Mouse (Mus musculus) right cerebral cortex, adult 18-20 months (tissue): ENCODE data around the gene Pdcd1.
"Not testable (repeated sequence)": the region's sequence is repeated elsewhere in the genome, so short reads cannot be mapped to it uniquely, and the experiment has no call there.

Experiments
- DNase-seq: peaks from one replicate; pipeline ENCODE4 v3.0.0; 2022; ENCODE audit warnings: mixed read lengths

The Pdcd1 gene

DNA sequence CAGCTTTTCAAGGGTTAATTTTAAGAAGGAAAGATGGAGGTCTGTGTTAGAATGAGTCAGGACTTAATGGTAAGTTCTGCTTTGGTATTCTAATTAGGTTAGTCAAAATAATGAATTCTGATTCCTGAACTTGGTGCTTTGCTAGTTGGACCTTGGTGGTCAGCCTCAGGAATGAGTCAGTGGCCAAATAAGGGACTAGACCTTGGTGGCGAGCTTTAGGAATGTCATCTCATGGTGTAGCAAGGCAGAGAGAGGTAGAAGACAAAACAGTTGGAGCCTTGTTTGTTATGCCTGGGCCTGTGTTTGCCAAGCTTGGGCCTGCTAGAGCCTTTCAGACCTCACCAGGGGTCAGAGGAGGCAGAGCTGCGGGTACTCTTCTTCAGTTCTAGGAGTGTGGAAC, 23.6 kb downstream of the Pdcd1 start:
- DNase-seq: no peak

DNA sequence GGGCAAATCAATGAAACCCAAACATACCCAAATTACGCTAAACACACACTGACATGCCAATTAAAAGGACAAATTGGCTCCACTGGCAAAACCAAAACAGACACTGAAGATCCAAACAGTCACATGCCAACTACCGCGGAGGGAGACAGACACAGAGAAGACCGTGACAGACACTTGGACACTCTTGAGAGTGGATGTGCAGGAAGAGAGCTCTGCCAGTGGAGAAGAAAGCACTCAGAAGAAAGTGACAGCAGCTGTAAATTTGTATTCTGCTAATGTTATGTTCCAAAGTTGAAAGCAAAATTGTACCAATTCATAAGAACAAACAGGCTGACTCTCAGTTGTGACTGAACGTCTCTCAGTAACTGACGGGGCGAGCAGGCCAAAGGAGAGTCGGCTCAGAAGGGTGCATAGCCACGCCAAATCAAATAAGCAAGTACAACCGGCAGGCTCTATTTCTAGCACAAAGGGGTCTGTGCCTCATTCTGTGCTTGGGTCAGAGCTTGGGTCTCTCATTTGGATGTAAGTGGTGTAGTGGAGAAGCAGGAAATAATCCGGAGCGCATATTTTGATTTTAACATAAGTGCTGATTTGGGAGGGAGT, 24.7 kb downstream of the Pdcd1 start:
- DNase-seq: no peak

DNA sequence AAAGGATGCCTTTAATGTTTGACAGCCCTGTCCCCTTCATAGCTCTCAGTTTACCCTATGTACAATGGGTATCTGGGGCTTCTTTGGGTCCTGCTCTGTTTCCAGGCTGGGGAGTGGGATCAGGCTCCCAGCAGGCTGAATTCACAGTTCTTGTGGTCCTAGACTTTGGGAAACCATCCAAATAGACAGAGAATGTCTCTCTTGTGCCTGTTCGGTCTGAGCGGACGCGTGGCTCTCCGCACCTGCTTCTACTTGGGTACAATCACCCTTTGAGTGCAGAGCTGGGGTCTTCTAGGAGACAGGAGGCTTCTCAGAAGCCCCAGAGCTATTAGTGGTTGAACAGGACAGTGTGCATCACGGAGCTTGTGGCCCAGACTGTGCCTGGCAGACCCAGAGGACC, 32.2 kb downstream of the Pdcd1 start, which contains the start of gene Neu4:
Gene Neu4, plus strand, starts transcription at position 301 of the 400 bp plus-strand sequence.
- DNase-seq: no peak

DNA sequence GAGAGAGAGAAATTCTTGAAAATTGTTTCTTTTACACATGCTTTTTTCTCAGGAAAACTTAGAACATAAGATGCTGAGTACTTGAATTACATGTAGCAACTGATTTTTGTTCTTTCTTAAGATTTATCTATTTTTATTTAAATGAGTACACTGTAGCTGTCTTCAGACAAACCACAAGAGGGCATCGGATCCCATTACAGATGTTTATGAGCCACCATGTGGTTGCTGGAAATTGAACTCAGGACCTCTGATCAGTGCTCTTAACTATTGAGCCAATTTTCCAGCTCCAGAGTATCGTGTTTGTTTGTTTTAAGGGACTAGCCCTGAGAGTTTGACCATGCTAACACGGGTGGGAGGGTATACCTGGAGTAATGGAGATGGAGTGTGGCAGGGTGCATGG, 40.7 kb downstream of the Pdcd1 start:
- DNase-seq: no peak

DNA sequence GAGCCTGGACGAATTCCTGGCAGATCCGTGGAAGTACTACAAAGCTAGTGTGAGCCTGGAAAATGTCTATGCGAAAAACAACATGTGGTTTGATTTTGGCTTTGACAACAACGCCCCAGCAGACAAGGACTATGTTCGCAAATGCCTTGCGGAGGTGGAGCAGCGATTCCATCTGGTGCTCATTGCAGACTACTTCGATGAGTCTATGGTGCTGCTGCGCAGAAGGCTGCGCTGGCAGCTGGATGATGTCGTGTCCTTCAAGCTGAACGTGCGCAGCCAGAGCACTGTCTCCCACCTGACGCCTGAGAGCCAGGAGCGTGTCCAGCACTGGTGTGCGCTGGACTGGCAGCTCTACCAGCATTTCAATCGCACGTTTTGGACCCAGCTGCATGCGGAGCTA, 43.5 kb downstream of the Pdcd1 start:
- DNase-seq: peak; percentile 89

DNA sequence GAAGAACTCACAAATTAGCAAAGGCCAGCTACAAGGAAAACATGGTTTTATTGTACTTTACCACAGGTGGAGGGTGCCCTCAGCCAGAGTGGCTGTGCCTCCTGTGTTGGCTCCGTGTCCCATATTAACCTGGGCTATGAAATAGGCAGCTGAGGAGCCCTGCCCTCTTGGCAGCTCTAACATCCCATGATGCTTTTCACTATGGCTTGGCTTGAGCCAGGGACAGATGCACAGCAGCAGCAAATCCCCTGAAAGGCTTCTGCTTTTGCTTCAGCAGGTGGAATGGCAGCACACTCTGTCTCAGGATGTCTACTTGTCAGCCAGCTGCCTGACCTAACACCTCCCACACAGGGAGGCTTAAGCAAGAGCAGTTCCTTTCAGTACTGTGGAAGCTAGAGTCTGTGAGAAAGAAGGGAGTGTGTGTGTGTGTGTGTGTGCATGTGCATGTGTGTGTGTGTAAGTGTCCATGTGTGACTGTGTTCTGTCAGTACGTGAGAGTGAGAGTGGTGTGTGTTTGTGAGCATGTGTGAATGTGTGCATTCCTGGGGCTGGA, 46.3 kb downstream of the Pdcd1 start:
- DNase-seq: peak; percentile 34

DNA sequence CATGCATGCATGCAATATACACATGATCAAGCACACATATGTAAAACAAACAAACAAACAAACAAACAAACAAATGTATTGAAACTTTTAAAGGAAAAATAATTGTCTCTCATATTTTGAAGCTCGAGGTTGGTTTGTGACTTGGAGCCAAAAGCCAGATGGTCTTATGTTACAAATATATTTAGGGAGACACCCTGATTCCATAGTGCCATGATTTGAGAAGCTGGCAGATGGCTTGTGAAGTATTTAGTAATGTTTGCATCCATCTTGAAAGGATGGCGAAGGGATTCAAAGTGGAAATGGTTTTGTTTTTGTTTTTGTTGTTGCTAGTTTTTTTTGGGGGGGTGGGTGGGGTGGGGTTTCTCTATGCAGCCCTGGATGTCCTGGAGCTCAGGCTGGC, 51.3 kb downstream of the Pdcd1 start:
- DNase-seq: no peak

DNA sequence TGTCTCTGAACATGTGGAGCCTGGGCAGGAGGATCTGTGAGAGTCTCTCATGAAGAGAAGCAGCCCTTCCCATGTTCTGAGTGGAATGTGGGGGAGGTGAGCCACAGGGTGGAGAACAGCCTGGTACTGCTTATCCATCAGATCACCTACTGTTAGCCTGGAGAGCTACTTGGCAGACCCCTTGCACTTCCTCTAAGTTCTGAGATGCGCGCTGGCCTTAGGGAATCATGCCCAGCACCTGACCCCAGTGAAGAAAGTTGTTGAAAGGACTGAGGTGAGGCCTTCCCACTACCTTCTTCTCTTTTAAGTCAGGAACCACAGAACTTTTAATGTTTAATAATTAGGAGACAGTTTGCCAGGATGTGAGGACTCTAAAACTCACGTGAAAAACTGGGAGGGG, 60.9 kb downstream of the Pdcd1 start:
- DNase-seq: not testable (repeated sequence)

DNA sequence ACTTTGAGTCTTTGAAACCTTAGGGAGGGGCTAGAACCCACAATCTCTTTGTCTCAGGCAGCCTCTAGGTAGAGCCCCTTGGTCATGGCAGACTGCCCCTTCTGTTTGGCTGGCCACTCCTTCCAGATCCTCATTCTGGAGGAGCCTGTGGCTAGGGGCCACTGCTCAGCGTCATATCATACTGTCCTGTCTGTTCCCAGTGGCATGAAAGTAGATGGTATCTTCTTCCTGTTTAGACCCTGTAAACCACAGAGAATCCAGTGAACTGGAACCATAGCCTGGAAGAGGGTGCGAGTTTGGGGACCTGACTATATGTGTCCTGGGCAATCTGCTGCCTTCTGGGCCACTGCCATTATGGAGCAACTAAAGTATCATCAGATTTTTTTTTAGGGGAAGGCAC, 61.3 kb downstream of the Pdcd1 start:
- not testable (repeated sequence) for DNase-seq

DNA sequence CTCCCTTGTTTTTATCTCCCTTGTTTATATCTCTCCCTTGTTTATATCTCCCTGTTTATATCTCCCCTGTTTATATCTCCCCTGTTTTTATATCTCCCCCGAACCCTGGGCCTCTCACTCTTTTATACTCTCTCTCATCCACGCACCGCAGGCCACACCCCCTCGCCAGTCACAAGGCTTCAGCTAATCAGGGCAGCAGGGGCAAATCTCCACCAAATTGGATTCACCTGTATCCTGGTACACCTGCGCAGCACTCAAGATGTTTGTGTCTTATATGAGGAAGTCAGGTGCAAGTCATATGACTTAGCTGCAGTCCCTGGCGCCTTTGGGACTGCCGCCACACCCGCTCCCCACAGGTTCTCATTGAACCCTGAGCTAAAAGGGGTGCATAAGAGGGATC, 62.1 kb downstream of the Pdcd1 start, which contains the start of gene Gal3st2c:
Gene Gal3st2c, plus strand, starts transcription at position 301 of the 400 bp plus-strand sequence.
- DNase-seq: not testable (repeated sequence)

DNA sequence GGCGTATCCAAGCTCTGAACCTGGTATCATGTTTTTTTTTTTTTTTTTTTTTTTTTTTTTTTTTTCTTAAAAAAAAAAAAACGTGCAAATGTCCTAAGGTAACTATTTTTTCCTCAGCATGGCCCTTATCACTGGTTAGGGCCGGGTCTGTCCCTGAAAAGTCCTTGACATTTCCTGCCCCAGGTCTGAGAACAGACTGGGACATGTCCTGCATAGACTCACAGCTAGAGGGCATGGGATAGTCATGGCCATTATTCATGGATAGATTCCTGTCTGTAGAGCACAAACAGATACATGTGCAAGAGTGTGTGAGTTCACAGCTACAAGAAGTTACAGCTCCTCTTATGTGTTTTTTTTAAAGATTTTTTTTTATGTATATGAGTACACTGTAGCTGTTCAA, 63.6 kb downstream of the Pdcd1 start:
- no peak for DNase-seq
